Mouse (Mus musculus) left cerebral cortex, postnatal 14 days (tissue): Measurements from ENCODE around the gene Tmem130. TPM values are rescaled to one million over a fixed set of nuclear protein-coding genes. Genes with fewer than 3 reads are reported as not detected.
A peak's percentile ranks its signal among the peaks of the same experiment; 100 is the strongest.

Source experiments
- DNase-seq, 2 experiments: peaks; one replicate each; pipeline ENCODE4 v3.0.0; 2021 to 2022; ENCODE audit warnings: low spot score in 2 of 2, mixed read lengths in 1 of 2
- intact Hi-C: fragments of 180-260 bp; cut with DNase I; formaldehyde crosslinking; loops from one replicate; pipeline ENCODE4 v1.15.1; 2025
- total RNA-seq, 2 experiments: library from RNA; stranded (reverse); gene quantifications; 2 replicates each; pipeline ENCODE4 v1.2.3; 2021

The Tmem130 gene
- total RNA-seq, 2 experiments from 2014 or later, result 155 to 183 TPM

GRCm38 (mm10) chr5:144752432-144752831 lies 9.2 kb downstream of the Tmem130 start:
- DNase-seq, result no peak

GRCm38 (mm10) chr5:144737101-144737500 lies 24.5 kb downstream of the Tmem130 start:
- no peak for DNase-seq
- intact Hi-C loops, result loop anchor here (5.0 kb wide), 1 partner anchor 530 kb away; no protein-coding TSS in a partner anchor

More at GRCm38 (mm10) chr5:144752432-144752831, 9.2 kb downstream of the Tmem130 start:
- intact Hi-C loops, result no loop called here

- intact Hi-C loops, result loop anchor here (2.0 to 5.0 kb wide), 2 partner anchors 348 to 528 kb away; no protein-coding TSS in a partner anchor
- DNase-seq, result peak; percentile 83
Observed at GRCm38 (mm10) chr5:144734949-144735348, 26.7 kb downstream of the Tmem130 start.

- intact Hi-C loops, result loop anchor here (2.0 kb wide), 1 partner anchor 347 kb away; no protein-coding TSS in a partner anchor
- peak; percentile 84 to 87 for DNase-seq
Observed at GRCm38 (mm10) chr5:144733953-144734352, 27.7 kb downstream of the Tmem130 start.

GRCm38 (mm10) chr5:144729216-144729615 lies 32.4 kb downstream of the Tmem130 start:
- no peak for DNase-seq
- intact Hi-C loops, result loop anchor here (5.0 to 10.0 kb wide), 2 partner anchors 262 to 284 kb away; no protein-coding TSS in a partner anchor

- DNase-seq, result no peak
- intact Hi-C loops, result loop anchor here (5.0 to 10.0 kb wide), 2 partner anchors 261 to 283 kb away; no protein-coding TSS in a partner anchor
Observed at GRCm38 (mm10) chr5:144728237-144728636, 33.4 kb downstream of the Tmem130 start.

- DNase-seq, result peak; percentile 78 to 87
- intact Hi-C loops, result loop anchor here (2.0 to 10.0 kb wide), 4 partner anchors 182 to 338 kb away; partner anchors contain the start of gene Nptx2
Observed at GRCm38 (mm10) chr5:144727119-144727518, 34.5 kb downstream of the Tmem130 start.

- intact Hi-C loops, result loop anchor here (5.0 to 10.0 kb wide), 2 partner anchors 258 to 281 kb away; no protein-coding TSS in a partner anchor
- DNase-seq, result no peak
Observed at GRCm38 (mm10) chr5:144725554-144725953, 36.1 kb downstream of the Tmem130 start.

- intact Hi-C loops, result loop anchor here (5.0 to 10.0 kb wide), 2 partner anchors 258 to 280 kb away; no protein-coding TSS in a partner anchor
- no peak for DNase-seq
Observed at GRCm38 (mm10) chr5:144724926-144725325, 36.7 kb downstream of the Tmem130 start.

- peak; percentile 56 to 61 for DNase-seq
- intact Hi-C loops, result loop anchor here (10.0 kb wide), 1 partner anchor 275 kb away; no protein-coding TSS in a partner anchor
Observed at GRCm38 (mm10) chr5:144720281-144720680, 41.3 kb downstream of the Tmem130 start.

- peak; percentile 62 to 79 for DNase-seq
- intact Hi-C loops, result loop anchor here (10.0 kb wide), 1 partner anchor 275 kb away; no protein-coding TSS in a partner anchor
Observed at GRCm38 (mm10) chr5:144719781-144720180, 41.8 kb downstream of the Tmem130 start.

GRCm38 (mm10) chr5:144717186-144717585 lies 44.4 kb downstream of the Tmem130 start:
- intact Hi-C loops, result no loop called here

GRCm38 (mm10) chr5:144713371-144713770 lies 48.2 kb downstream of the Tmem130 start:
- intact Hi-C loops, result no loop called here
- DNase-seq, result no peak

More at GRCm38 (mm10) chr5:144717186-144717585, 44.4 kb downstream of the Tmem130 start:
- DNase-seq, result no peak

- peak; percentile 30 to 65 for DNase-seq
- intact Hi-C loops, result loop anchor here (5.0 kb wide), 1 partner anchor 45 kb away; no protein-coding TSS in a partner anchor
Observed at GRCm38 (mm10) chr5:144707603-144708002, 54.0 kb downstream of the Tmem130 start.

GRCm38 (mm10) chr5:144703464-144704368 lies 57.9 kb downstream of the Tmem130 start:
- intact Hi-C loops, result no loop called here
- DNase-seq, result no peak

- DNase-seq, result peak in 1 of 2 experiments; percentile 10
- intact Hi-C loops, result no loop called here
Observed at GRCm38 (mm10) chr5:144695289-144696060, 66.1 kb downstream of the Tmem130 start.

- intact Hi-C loops, result loop anchor here (5.0 kb wide), 1 partner anchor 47 kb away; no protein-coding TSS in a partner anchor
- DNase-seq, result no peak
Observed at GRCm38 (mm10) chr5:144694161-144694560, 67.5 kb downstream of the Tmem130 start.

GRCm38 (mm10) chr5:144691421-144691820 lies 70.2 kb downstream of the Tmem130 start:
- DNase-seq, result no peak
- intact Hi-C loops, result loop anchor here (5.0 kb wide), 1 partner anchor 44 kb away; no protein-coding TSS in a partner anchor

GRCm38 (mm10) chr5:144688371-144688770 lies 73.2 kb downstream of the Tmem130 start:
- DNase-seq, result no peak
- intact Hi-C loops, result no loop called here
